Mouse (Mus musculus): Measurements from ENCODE around the gene Hephl1.
"Not testable (repeated sequence)": the region's sequence is repeated elsewhere in the genome, so short reads cannot be mapped to it uniquely, and the experiment has no call there.

Hephl1 gene

GRCm38 (mm10) chr9:15112008-15112407 lies at the start of gene Hephl1:
Gene Hephl1 (minus strand): TSS chr9:15112108.
- no peak for DNase-seq (ENCODE audit: low read depth)

DNA sequence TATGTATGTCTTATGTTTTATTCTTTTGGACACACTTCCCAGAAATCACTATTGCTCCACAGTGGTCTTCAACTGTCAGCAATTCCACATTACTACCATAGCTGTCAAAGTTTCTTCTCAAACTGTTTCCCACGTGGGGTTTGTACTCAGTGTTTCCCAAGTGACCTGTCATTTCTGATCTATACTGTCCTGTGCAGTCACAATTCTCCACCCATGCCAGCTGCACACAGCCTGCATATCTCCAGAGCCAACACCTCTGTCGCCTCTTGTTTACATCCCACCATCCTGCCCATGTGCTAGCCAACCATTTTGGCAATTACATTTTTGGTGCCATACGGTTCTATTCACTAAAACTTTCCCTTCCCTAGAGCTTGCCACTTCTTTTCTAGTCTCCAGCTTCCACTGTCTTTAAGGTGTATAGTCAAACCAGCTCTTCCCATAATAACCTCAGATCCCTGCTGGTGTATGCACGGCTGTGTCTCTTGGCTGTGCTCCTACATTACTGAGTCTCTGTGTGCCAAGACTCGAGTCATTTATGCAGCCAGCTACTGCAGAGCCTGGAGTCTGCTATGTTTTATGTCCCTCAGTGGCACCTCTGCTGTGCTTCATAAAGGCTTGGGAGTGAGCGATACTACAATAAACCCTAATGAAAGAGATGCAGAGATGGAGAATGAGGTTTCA lies 37.5 kb upstream of the Hephl1 start:
- DNase-seq (ENCODE audit: low read depth): no peak

GRCm38 (mm10) chr9:15140546-15140945 lies 28.6 kb upstream of the Hephl1 start:
- DNase-seq (ENCODE audit: low read depth): no peak

- DNase-seq (ENCODE audit: low read depth): no peak
Measured at GRCm38 (mm10) chr9:15125897-15126296, 14.0 kb upstream of the Hephl1 start.

DNA sequence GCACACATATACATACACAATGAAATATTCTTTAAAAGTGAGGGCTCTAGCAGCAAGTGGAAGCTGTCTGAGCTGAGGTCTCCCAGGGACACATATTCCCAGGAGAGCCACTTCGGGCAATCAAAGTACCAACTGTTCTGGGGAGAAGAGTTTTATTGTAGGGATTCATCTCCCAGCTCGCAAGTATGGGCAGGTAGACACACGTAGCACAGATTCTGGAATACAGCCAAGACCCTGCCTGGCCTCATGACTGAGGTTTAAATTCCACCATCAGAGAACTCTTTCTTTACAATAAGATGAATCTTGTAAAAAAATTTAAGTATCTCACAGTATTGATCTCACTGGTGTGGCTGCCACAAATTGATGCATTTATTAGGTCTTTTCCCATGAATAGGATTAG lies 10.5 kb upstream of the Hephl1 start:
- DNase-seq (ENCODE audit: low read depth): no peak

- peak; percentile 41 for DNase-seq (ENCODE audit: low read depth)
Measured at GRCm38 (mm10) chr9:15120841-15121358, 9.0 kb upstream of the Hephl1 start.

- DNase-seq (ENCODE audit: low read depth): no peak
Measured at GRCm38 (mm10) chr9:15120209-15120608, 8.3 kb upstream of the Hephl1 start.

DNA sequence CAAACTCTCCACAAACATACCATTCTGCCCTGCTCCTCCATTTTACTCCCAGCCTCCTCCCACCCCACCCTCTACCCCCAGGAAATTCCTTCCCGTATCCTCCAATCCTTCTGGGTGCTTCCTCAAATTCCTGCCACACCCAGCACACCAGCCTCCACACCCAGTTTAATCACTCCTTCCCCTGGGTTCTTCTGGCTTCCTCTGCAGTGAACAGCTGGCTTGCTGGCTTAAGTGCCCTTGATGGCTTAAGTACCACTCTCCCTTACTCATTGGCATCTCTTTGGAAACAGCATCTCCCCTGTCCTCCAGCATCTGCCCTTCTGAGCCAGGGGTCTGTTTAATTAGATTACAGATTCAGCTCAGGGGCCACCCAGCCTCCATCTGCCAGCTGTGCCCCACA lies 7.6 kb upstream of the Hephl1 start:
- DNase-seq (ENCODE audit: low read depth): no peak

DNA sequence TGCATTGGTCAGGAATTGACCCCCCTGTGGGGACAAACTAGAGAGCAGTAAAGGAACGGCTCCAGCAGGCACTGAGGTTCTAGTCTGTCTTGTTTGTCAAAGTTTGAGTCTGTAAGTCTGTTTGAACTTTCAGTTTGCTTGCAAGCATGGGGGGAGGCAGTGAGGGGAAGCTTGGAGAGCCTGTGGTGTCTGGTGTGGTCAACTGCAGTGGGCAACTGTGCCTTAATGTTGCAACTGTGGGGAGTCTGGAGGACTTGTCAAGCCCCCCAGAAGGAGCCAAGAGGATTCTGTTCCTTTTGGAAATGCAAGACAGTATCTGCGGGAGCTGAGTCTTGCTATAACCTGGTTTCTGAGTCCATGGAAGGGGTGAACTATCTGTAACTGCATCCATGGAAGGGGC lies 4.3 kb upstream of the Hephl1 start:
- no peak for DNase-seq (ENCODE audit: low read depth)

DNA sequence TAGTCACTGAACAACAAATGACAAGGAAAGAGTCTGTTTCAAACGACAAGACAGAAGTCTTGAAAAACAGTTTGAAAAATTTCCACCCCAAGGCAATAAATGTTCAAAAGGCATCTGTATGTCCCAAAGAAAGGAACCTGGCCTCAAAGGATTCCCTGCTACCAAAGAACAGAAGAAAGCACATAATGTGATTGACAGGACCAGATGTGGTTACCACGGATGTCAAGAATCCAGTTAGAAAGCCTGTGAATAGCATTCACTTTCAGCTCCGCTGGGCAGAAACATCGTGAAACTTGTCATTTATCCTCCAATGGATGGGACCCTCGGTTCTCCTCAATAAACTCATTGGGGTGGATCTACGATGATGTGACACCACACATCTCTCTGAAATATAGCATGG lies 2.2 kb upstream of the Hephl1 start:
- no peak for DNase-seq (ENCODE audit: low read depth)

DNA sequence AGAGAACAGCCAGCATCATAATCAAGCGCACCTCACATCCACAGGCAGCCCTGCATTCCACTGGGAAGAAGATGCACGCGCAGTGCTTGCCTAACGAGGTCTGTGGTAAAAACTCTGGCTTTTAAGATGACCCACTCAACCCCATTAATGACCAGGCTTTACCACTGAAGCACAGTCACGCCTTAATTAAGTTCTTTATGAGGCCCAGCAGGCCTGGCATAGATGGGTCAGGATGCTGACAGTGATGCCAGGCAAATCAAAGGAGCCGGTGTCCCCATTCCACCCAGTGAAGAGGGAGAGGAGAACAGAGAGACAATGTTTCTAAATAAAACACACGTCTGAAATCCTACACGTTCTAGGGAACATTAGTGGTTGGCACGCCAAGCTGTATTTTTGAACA lies 3.8 kb downstream of the Hephl1 start:
- no peak for DNase-seq (ENCODE audit: low read depth)

GRCm38 (mm10) chr9:15105136-15105535 lies 6.8 kb downstream of the Hephl1 start:
- DNase-seq (ENCODE audit: low read depth): no peak

GRCm38 (mm10) chr9:15103579-15104300 lies 8.2 kb downstream of the Hephl1 start:
- peak; percentile 40 for DNase-seq (ENCODE audit: low read depth)

DNA sequence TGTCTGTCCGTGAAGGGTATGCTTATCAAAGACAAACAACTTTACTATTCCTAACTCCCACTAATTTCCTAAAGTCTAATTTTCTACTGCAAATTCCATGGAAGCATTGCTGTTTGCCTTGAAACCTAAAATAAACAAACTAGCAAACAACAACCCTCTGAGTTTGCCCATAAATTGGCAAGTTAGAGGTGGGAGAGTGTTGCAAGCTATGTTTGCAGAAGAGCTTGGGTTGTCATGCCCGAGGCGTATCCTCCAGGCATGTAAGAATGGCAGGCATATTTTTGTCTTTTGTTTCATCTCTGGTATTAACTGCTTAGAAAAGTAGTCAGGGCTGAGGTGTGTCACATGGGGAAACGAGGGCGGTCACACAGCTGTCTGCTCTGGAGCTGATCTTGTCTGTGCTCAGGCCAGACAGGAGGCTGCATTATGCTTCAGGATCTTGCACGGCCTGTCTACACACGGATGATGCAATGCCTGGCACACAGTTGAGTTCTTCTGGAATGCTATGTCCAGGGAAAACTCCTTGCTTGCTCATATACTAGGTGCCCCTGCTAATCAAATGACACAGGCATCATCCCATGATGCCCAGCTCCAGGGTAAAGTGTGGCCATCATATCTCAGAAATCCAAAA lies 10.3 kb downstream of the Hephl1 start:
- no peak for DNase-seq (ENCODE audit: low read depth)

GRCm38 (mm10) chr9:15098421-15098820 lies 13.5 kb downstream of the Hephl1 start:
- not testable (repeated sequence) for DNase-seq (ENCODE audit: low read depth)

- DNase-seq (ENCODE audit: low read depth): no peak
Measured at GRCm38 (mm10) chr9:15097172-15097571, 14.7 kb downstream of the Hephl1 start.

- peak; percentile 29 for DNase-seq (ENCODE audit: low read depth)
Measured at GRCm38 (mm10) chr9:15096161-15096560, 15.7 kb downstream of the Hephl1 start.

- peak; percentile 18 for DNase-seq (ENCODE audit: low read depth)
Measured at GRCm38 (mm10) chr9:15095206-15095605, 16.7 kb downstream of the Hephl1 start.

- no peak for DNase-seq (ENCODE audit: low read depth)
Measured at GRCm38 (mm10) chr9:15068686-15069295, 43.1 kb downstream of the Hephl1 start.

GRCm38 (mm10) chr9:15067995-15068685 lies 43.8 kb downstream of the Hephl1 start:
- DNase-seq (ENCODE audit: low read depth): no peak

- peak; percentile 78 for DNase-seq (ENCODE audit: low read depth)
Measured at GRCm38 (mm10) chr9:15064176-15064575, 47.7 kb downstream of the Hephl1 start.

DNA sequence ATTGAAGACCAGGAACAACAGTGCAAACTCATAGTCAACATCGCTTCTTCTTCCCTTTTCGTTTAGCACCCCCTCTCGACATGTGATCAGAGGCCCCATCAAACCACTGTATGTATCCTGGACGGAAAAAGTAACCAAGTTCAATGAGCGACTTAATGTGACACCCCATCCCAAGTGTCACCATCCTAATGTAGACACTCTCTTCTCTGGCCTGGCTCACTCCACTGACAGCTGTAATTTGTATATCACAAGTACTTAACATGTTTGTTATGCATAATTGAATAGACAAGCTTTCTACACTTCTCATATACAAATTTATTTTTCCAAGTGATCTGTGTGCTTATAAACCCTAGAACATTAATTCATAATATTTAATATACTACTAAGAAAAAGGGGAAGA lies 51.1 kb downstream of the Hephl1 start:
- no peak for DNase-seq (ENCODE audit: low read depth)

Data from induced T-regulatory cell, adult 2 months (primary cell).